Mouse (Mus musculus) cerebellum, adult 8-10 months (tissue): Measurements from ENCODE around the gene Phf1.
A peak's percentile ranks its signal among the peaks of the same experiment; 100 is the strongest.

Experiments
- DNase-seq: peaks from one replicate; pipeline ENCODE4 v3.0.0; 2022

Phf1 gene

GRCm38 (mm10) chr17:26933885-26934827, 1.3 kb downstream of the Phf1 start:
- no peak for DNase-seq

- DNase-seq, result no peak
These were observed 2.2 kb downstream of the Phf1 start for GRCm38 (mm10) chr17:26935027-26935426.

DNA sequence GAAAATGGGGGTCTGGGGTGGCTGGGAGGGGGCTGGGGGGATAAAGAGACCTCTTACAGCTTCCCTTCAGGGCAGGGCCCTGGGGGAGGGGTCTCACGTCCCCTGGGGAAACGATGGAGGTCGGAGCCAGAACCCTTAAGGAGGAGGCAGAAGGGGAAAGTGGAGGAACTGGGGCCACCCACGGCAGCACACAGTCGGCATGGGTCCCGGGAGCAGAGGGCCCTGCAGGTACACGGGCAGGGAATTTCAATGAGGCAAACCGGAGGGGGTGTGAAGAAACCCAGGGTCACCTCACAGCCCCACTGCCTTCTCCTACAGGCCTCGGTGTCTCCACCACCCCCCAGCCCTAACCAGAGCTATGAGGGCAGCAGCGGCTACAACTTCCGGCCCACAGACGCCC, 3.6 kb downstream of the Phf1 start:
- no peak for DNase-seq

DNA sequence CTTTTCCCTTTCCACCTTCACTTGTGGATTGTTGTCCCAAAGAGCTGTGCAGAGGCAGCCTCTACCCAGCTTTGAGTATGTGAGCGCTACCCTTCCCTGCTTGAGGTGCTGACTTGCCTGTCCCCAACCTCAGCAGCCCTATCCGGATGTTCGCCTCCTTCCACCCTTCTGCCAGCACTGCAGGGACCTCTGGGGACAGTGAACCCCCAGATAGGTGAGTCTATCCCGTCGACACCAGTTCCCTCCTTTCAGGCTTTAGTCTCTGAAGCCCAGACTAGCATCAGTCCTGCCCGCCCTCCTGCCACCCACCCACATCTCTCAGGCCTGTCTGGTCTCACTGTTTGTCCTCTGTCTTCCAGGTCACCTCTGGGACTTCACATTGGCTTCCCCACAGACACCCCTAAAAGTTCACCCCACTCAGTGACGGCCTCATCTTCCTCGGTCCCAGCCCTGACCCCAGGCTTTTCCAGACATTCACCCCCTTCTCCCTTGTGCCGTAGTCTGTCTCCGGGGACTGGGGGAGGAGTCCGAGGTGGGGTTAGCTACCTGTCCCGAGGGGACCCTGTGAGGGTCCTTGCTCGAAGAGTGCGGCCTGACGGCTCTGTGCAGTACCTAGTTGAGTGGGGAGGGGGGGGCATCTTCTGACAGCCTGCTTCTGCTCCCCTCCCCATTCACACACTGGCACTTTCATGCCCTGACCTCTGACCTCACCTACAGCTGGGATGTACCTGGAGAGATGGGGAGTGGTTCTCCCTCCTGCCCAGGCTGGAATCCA, 4.3 kb downstream of the Phf1 start:
- DNase-seq, result no peak

- no peak for DNase-seq
These were observed 5.2 kb downstream of the Phf1 start for GRCm38 (mm10) chr17:26937883-26938695.

DNA sequence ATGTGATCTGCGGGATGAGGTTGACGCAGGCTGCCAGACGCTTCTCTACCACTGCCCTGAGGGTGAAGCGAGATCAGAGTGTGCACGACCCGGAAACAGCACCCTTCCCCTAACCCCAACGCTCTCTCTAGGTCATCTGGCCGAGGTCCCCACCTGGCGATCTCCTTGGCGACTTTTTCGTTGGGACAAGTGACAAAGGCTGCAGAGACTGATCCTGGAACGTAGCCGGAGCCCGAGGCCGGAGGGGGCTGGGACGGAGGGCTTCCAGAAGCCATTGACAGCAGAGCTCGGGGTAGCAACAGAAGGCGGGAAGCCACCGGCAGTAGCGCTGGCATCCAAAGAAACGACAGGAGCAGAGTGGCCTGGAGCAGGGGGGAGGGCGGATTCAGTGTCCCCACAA, 5.9 kb downstream of the Phf1 start:
- DNase-seq, result peak; percentile 51

DNA sequence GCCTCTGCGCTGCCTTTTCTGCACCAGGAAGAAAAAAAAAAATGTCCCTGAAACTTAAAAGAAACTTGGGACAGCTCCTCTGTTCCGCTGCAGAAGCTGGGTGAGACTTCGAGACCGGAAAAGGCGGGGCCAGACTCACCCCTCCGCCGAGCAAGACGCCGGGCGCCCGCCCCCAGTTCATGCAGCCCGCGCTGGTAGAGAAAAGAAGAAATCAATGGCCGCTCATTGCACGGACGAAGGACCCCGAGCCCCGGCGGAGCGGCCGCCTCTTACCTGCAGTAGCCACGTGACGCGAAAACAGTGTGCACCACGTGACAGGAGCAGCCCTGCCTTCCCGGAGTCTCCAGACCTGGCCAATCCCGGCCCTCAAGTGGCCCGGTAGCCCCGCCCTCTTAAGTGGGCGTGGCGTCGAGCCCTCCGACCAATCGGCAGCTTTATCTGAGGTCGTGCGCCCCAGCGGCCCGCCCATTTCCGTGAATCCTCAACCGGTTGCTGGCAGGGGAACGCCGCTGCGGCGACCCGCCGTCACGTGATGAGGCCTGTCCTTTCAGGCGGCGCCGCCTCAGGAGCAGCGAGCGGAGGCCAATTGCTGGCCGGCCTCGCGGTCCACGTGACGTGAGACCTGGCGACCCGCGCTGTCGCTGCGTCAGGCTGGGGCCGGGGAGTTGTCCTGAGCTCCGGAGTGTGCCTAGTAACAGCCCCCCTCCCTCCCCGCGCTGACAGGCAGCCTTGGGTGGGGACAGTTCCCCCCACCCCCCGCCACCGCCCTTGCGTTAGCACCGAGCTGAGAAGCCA, 6.5 kb downstream of the Phf1 start, which contains the start of gene Cuta:
Cuta (minus strand) TSS at position 392 of the 795 bp plus-strand sequence.
- peak; percentile 100 for DNase-seq

DNA sequence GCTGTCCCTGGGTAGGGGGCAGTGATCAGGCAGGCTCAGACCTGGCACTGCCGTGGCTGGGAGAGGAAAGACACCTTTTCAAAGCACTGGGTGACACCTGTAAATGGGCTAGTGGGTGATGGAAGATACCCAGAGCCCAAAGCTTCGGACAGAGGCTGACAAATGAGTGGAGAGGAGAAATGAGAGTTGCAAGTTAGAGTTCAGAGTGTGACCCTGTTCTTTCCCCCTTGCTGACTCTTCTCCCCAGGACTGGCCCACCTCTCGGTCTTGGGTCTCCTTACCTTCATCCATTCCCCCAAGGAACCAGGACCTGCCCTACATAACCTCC, 7.1 kb downstream of the Phf1 start:
- no peak for DNase-seq

- peak; percentile 60 for DNase-seq
These were observed 8.4 kb downstream of the Phf1 start, which contains the start of gene Syngap1 for GRCm38 (mm10) chr17:26941031-26941789. Gene Syngap1, plus strand, starts transcription at chr17:26941253.

DNA sequence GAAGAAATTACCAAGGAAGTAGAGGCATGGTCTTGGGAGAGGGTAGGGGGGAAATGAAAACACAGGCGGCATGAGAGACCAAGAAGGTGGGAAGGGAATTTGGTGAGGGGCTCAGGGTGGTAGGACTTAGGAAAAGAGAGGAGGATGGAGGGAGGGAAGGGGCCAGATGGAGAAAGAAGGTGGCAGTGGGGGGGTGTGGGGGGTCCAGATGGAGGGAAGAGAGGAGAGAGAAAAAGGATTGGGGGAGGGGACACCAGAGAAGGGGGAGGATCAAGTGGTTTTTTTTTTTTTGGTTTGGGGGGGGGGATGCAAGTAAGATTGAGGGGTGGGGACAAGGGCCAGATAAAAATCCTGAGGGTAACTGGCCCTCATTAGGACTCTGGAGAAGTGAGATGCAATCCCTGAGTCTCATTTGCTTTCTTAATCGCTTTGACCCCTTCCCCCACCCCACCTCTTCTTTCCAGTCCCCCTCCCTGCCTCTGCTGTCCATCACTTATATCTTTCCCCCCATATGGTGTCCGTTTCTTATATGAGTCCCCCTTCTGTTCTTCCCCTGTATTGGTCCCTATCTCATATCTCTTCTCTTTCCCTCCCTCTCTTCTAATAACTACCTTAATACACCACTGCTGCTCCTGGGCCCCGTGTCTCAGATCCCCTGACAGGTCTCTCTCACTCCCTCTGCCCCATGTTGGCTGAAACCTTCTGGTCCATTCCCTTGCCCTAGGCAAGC, 9.2 kb downstream of the Phf1 start:
- DNase-seq, result no peak

DNA sequence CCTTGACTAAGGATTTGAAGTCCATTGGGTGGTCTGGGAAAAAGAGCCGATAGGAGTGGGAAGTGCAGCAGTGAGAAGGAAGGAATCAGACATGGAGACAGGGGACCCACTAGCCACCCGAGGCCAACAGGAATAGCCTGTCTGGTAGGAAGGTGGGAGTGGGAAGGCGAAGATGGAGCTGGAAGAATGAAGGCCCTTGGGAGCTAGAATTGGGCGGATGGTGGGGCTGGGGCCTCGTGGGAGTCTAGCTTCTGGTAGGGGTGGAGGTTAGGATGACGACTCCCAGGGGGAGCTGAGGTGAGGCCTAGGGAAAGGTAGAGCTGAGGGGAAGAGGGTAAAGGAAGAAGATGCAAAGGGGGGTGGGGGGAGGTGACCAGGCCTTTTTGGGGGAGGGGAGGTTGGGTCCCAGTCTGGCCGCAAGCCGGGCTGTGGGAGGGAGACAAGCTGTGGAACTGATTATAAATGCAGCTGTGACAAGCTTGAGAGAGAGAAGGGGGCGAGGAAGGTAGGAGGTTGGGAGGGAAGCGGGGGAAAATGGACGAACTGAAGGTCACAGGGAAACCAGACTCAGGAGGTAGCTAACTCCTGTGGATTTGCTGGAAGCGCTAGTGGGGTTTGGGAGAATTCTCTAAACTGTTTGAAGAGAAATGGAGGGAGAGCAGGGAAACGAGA, 13.1 kb downstream of the Phf1 start:
- no peak for DNase-seq

DNA sequence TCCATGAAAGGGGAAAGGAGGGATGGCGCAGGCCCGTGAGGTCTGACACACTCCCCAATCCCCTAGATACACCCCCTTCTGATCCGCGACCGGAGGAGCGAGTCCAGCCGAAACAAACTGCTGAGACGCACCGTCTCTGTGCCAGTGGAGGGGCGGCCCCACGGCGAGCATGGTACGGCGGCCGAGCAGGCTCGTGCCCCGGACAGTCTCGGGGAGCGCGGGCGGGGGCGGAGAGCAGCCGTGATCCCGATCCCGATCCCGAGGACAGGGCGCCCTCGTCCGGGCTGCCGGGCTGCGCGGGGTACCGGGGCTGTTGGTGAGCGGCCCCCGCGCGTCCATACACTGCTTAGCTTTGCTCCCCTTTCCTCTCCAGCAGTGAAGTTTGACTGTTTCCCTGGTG, 13.7 kb downstream of the Phf1 start:
- DNase-seq, result peak; percentile 81

GRCm38 (mm10) chr17:26947231-26948100, 14.6 kb downstream of the Phf1 start:
- no peak for DNase-seq

GRCm38 (mm10) chr17:26948316-26949050, 15.6 kb downstream of the Phf1 start:
- DNase-seq, result peak; percentile 51

DNA sequence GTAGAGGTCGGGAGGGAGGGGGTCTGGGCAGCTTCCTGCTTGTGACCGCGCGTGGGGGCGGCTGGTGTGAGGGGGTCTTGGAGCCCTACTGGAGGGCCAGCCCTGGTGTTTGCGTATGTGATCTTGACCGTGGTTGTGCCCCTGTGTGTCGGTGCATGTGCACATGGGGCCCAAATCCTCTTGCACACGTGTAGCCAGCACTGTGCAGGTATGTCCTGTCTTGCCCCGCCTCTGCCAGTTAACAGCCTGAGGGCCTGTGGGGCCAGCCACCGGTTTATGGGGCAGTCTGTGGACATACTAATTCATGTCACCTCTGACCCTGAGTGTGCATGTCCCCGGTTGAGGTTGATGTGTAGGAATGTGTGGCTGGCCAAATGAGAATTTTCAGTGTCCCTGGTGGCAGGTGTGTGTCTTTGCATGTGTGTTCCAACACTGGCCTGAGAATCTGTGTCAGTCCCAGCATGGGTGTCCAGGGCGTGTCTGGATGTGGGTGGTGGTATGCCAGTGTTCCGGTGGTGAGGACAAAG, 16.3 kb downstream of the Phf1 start:
- peak; percentile 40 for DNase-seq

DNA sequence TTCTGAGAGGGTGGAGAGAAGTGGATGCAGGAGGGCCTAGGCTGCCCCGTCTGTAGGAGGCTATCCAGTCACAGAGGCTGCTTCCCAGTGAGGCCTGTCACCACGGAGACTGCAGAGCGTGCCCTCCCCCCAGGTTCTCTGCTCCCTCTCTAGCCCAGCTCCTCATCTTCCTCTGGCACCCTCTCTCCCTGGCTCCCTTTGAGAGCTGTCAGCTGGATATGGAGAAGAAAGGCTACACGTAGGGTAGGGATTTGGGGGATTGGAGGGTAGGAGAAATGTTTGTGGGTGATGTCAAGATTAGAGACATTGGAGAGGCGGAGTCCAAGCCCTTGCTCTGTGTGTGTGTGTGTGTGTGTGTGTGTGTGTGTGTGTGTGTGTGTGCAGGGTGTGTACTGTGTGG, 17.0 kb downstream of the Phf1 start:
- no peak for DNase-seq

- DNase-seq, result no peak
These were observed 17.9 kb downstream of the Phf1 start for GRCm38 (mm10) chr17:26950560-26951288.
